Mouse (Mus musculus) C2C12 (cell line): ENCODE measurements around the gene Gbp5. TPM values are rescaled to one million over a fixed set of nuclear protein-coding genes. Genes with fewer than 3 reads are reported as not detected.
"Not testable (repeated sequence)": the region's sequence is repeated elsewhere in the genome, so short reads cannot be mapped to it uniquely, and the experiment has no call there.

Source experiments
- H3K27me3 ChIP-seq: one replicate; pipeline ENCODE4 v1.6.1; 2011; ENCODE audit not compliant: control insufficient read depth, insufficient read depth, insufficient read length
- H3K36me3 ChIP-seq: one replicate; pipeline ENCODE4 v1.6.1; 2011; ENCODE audit not compliant: control insufficient read depth, insufficient read depth
- H3K4me3 ChIP-seq: one replicate; pipeline ENCODE4 v1.5.1; 2011; ENCODE audit warnings: mild to moderate bottlenecking, control low read depth; ENCODE audit not compliant: poor library complexity, insufficient read depth, severe bottlenecking
- H3K79me2 ChIP-seq: one replicate; pipeline ENCODE4 v1.6.1; 2011; ENCODE audit not compliant: control insufficient read depth, insufficient read depth
- H3K79me3 ChIP-seq: one replicate; pipeline ENCODE4 v1.6.1; 2011; ENCODE audit warnings: low read depth, control low read depth
- H3ac ChIP-seq: one replicate; pipeline ENCODE3; 2011; ENCODE audit warnings: low read depth; ENCODE audit not compliant: control insufficient read depth, insufficient read length
- CEBPB ChIP-seq: IDR thresholded peaks from one replicate; pipeline ENCODE4 v1.6.1; 2011; ENCODE audit warnings: low read depth, mild to moderate bottlenecking, control low read depth, moderate library complexity
- CTCF ChIP-seq: IDR thresholded peaks from one replicate; pipeline ENCODE4 v1.5.1; 2011; ENCODE audit not compliant: control insufficient read depth, insufficient read depth, insufficient read length
- FOSL1 ChIP-seq: IDR thresholded peaks from one replicate; pipeline ENCODE4 v1.8.0; 2011; ENCODE audit warnings: mild to moderate bottlenecking, low read length; ENCODE audit not compliant: poor library complexity, insufficient read depth, severe bottlenecking
- MAX ChIP-seq: IDR thresholded peaks from one replicate; pipeline ENCODE4 v1.6.1; 2011; ENCODE audit warnings: mild to moderate bottlenecking, control low read depth
- MYOD1 ChIP-seq: IDR thresholded peaks from one replicate; pipeline ENCODE4 v1.6.1; 2011; ENCODE audit warnings: low read depth; ENCODE audit not compliant: control insufficient read depth, insufficient read length
- MYOG ChIP-seq: IDR thresholded peaks from one replicate; pipeline ENCODE4 v1.6.1; 2011; ENCODE audit not compliant: control insufficient read depth, insufficient read length; ENCODE audit errors: extremely low read depth
- USF1 ChIP-seq: IDR thresholded peaks from one replicate; pipeline ENCODE4 v1.6.1; 2011; ENCODE audit warnings: low read depth, mild to moderate bottlenecking, control low read depth, moderate library complexity
- polyA plus RNA-seq: library from polyadenylated mRNA; unstranded; fragments of >200 nt; fragmentation: generic; extraction: Trizol; gene quantifications from one replicate; pipeline ENCODE4 v1.2.1, GENCODE M21; 2012; ENCODE audit warnings: missing spikeins

Gene Gbp5
- polyA plus RNA-seq, 1 experiment = not detected

DNA sequence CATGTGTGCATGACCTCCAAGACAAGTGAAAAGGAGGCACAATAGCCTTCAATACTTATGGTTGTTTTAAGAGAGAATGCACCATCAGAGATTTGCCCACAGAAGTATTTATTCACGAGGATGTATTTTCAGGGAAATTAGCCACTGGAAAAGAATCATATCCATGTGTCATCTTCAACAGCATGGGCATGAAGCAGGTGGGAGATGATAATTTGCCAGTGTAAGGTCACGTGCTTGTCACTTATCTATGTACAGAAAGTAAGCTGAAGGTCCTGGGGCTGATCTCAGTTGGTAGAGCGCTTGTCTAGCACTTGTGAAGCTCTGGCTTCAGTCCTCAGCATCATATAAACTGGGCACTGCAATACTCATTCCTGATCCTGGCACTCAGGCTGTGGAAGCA is 37.8 kb downstream of the Gbp5 start:
- H3K36me3 ChIP-seq = no peaks in the 10 kb centered on the region
- no peak overlapping the region for H3ac ChIP-seq
- H3K79me2 ChIP-seq = no peaks in the 10 kb centered on the region
- TF ChIP-seq USF1 = no peak
- no peak for TF ChIP-seq FOSL1
- no peak for TF ChIP-seq CTCF
- TF ChIP-seq MYOG = no peak
- no peak for TF ChIP-seq CEBPB
- TF ChIP-seq MYOD1 = no peak
- no peak for TF ChIP-seq MAX
- H3K4me3 ChIP-seq = no peak overlapping the region
- H3K27me3 ChIP-seq = no peaks in the 10 kb centered on the region
- H3K79me3 ChIP-seq = no peaks in the 10 kb centered on the region

DNA sequence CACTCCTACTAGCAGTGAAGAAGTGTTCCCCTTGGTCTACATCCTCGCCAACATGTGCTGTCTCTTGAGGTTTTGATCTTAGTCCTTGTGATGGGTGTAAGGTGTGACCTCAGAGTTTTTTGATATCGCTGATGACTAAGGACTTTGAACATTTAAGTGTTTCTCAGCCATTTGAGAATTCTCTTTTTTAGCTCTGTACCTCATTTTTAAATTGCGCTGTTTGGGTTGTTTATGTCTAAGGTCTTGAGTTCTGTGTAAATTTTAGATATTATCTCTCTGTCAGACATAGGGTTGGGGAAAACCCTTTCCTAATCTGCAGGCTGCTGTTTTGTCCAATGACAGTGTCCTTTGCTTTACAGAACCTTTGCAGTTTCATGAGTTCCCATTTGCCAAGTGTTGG is 39.4 kb downstream of the Gbp5 start:
- no peaks in the 10 kb centered on the region for H3K79me3 ChIP-seq
- H3K4me3 ChIP-seq = no peak overlapping the region
- no peaks in the 10 kb centered on the region for H3K36me3 ChIP-seq
- H3K79me2 ChIP-seq = no peaks in the 10 kb centered on the region
- no peak overlapping the region for H3ac ChIP-seq
- no peaks in the 10 kb centered on the region for H3K27me3 ChIP-seq
- no peak for TF ChIP-seq MAX
- no peak for TF ChIP-seq MYOG
- TF ChIP-seq MYOD1 = no peak
- no peak for TF ChIP-seq USF1
- no peak for TF ChIP-seq FOSL1
- TF ChIP-seq CTCF = no peak
- no peak for TF ChIP-seq CEBPB

DNA sequence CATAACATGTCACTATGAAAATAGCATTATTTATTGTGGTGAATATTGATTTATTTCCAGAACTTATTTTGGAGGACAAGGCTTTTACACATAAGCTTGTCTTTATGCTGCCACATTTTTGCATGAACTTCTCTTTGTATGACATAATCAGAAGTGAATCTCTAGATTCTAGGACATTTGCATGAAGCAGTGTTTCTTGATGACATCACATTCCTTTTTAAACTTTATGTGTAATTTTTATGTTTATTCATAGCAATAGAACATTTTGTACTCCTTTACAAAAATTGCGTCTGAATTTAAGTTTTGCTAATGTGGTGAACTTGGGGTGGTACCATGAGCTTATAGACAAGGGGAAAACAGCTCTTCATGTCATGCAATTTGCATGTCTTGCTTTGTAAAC is 41.9 kb downstream of the Gbp5 start:
- H3K36me3 ChIP-seq = no peaks in the 10 kb centered on the region
- no peak overlapping the region for H3K4me3 ChIP-seq
- no peaks in the 10 kb centered on the region for H3K79me2 ChIP-seq
- H3K27me3 ChIP-seq = no peaks in the 10 kb centered on the region
- H3ac ChIP-seq = no peak overlapping the region
- no peaks in the 10 kb centered on the region for H3K79me3 ChIP-seq
- TF ChIP-seq MYOG = no peak
- no peak for TF ChIP-seq MYOD1

DNA sequence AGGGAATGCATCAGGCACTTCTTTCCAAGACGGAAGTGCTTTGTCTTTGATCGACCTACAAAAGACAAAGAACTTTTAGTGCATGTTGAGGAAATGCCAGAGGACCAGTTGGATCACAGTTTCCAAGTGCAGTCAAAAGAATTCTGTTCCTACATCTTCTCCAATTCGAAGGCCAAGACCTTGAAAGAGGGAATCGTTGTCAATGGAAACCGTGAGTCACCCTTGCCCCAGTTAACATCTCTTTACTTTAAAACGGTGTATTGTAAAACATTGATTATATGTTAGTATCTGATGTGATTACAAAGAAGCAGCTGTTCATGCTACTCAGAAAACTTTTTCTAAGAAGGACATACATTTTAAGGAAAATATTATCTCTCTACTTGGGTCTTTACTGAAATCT is 47.6 kb downstream of the Gbp5 start:
- Histone ChIP-seq H3K4me3 (no peak overlapping the region), H3K36me3 (no peaks in the 10 kb centered on the region), H3ac (no peak overlapping the region), H3K79me2 (no peaks in the 10 kb centered on the region), H3K27me3 (no peaks in the 10 kb centered on the region), H3K79me3 (no peaks in the 10 kb centered on the region)
- TF ChIP-seq CTCF (no peak), MYOD1 (no peak), FOSL1 (no peak)

DNA sequence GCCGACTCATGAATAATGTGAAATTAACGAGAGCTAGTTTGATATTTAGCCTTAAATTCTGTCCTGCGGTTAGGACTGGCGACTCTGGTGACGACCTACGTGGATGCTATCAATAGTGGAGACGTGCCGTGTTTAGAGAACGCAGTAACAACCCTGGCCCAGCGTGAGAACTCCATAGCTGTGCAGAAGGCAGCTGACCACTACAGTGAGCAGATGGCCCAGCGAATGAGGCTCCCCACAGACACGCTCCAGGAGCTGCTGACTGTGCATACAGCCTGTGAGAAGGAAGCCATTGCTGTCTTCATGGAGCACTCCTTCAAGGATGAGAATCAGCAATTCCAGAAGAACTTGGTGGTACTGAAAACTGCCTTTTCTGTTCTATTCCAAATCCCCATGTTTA is 49.0 kb downstream of the Gbp5 start:
- not testable (repeated sequence) for H3K79me2 ChIP-seq, H3K36me3 ChIP-seq, H3K4me3 ChIP-seq, H3K79me3 ChIP-seq, H3ac ChIP-seq, H3K27me3 ChIP-seq

DNA sequence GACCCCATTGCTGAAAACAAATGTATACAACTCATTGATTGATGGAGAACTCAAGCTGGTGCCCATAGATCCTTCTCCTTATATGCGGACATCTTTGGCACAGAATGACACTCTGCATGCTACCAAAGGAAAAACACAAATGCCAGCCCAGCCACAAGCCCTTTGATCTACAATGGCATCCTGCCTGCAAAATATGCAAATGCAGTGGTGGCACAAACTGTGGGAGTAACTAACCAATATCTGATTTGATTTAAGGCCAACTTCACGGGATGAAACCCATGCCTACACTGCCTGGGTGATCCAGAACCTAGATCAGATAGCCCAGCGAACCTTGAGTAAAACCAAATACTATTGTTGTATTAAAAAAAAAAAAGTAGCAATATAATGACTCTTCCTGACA is 52.9 kb downstream of the Gbp5 start:
- Histone ChIP-seq H3K4me3 (no peak overlapping the region), H3ac (no peak overlapping the region), H3K79me2 (no peaks in the 10 kb centered on the region), H3K27me3 (no peaks in the 10 kb centered on the region), H3K79me3 (no peaks in the 10 kb centered on the region), H3K36me3 (no peaks in the 10 kb centered on the region)
- no peak for TF ChIP-seq USF1
- TF ChIP-seq FOSL1 = no peak
- no peak for TF ChIP-seq CEBPB
- no peak for TF ChIP-seq MYOG
- TF ChIP-seq MYOD1 = no peak
- TF ChIP-seq MAX = no peak
- TF ChIP-seq CTCF = no peak
